Mouse (Mus musculus) E14TG2a.4 (cell line): ENCODE measurements around the gene Kcnn3.

Experiments used
- H3K27me3 ChIP-seq: 2 replicates; pipeline ENCODE4 v1.6.1; 2014; ENCODE audit warnings: low read length, control low read depth; ENCODE audit not compliant: insufficient read depth
- H3K36me3 ChIP-seq: 2 replicates; pipeline ENCODE4 v1.6.1; 2014; ENCODE audit warnings: low read length, control low read depth; ENCODE audit not compliant: insufficient read depth
- H3K4me1 ChIP-seq: replicated peaks from 2 replicates; pipeline ENCODE4 v1.6.1; 2014; ENCODE audit warnings: low read depth, low read length, control low read depth
- H3K4me3 ChIP-seq: replicated peaks from 2 replicates; pipeline ENCODE4 v1.5.1; 2014; ENCODE audit warnings: mild to moderate bottlenecking, low read length
- H3K9me3 ChIP-seq: 2 replicates; pipeline ENCODE4 v1.6.1; 2014; ENCODE audit warnings: low read length, control low read depth
- CTCF ChIP-seq: conservative IDR thresholded peaks from 2 replicates; pipeline ENCODE4 v1.5.1; 2014; ENCODE audit warnings: low read length
- NANOG ChIP-seq: IDR thresholded peaks from 2 replicates; pipeline ENCODE4 v1.6.1; 2014; ENCODE audit warnings: borderline replicate concordance, low read length, mixed read lengths
- POU5F1 ChIP-seq: IDR thresholded peaks from 2 replicates; pipeline ENCODE4 v1.6.1; 2014; ENCODE audit warnings: low read length, borderline replicate concordance

Kcnn3 gene

DNA sequence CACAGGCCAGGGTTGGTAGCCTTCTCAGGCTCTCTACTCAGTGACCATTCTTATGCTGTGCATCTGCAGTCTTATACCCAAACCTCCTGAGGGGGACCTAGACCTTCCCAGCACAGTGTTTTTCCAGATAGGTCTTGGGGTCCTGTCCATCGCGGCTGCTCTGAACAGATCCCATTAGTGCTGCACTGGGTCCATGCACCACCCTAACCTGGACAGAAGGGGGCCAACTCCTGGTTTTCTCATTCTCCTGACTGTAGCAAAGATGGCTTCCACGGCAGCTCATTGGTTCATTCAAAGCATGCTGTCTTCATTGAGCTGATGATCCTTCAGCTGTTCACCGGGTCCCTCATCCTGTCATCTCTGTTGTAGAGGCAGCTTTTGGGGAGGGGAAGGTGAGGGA is 58.1 kb downstream of the Kcnn3 start:
- H3K27me3 ChIP-seq, result peaks cover 51% of the 10 kb centered on the region
- peaks cover 30% of the 10 kb centered on the region for H3K4me1 ChIP-seq
- no peaks in the 10 kb centered on the region for H3K9me3 ChIP-seq
- H3K36me3 ChIP-seq, result no peaks in the 10 kb centered on the region
- H3K4me3 ChIP-seq, result no peak overlapping the region
- TF ChIP-seq CTCF, result peak; percentile 59
- TF ChIP-seq POU5F1, result no peak

DNA sequence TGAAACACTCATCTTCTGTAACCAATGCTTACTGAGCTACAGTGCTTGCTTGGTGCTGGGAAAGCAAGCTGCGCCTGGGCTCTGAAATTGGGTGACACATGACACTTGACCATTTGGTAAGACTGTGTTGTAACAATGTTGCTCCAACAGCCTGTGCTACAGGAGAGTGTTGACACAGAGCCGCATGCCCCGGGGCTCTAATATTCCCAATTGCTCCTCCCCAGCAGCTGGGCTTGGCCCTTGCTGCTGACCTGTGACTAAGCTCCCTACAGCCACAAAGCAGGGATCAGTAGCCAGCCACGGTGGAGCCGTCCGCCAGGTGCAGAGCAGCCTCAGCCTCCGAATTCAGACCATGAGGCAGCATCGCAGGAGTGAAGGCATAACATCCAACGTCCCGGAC is 58.8 kb downstream of the Kcnn3 start:
- no peaks in the 10 kb centered on the region for H3K9me3 ChIP-seq
- H3K4me1 ChIP-seq, result peaks cover 23% of the 10 kb centered on the region
- peak overlapping the region; percentile 48 for H3K4me3 ChIP-seq
- H3K36me3 ChIP-seq, result no peaks in the 10 kb centered on the region
- H3K27me3 ChIP-seq, result peaks cover 53% of the 10 kb centered on the region
- TF ChIP-seq NANOG (no peak), CTCF (no peak), POU5F1 (no peak)

DNA sequence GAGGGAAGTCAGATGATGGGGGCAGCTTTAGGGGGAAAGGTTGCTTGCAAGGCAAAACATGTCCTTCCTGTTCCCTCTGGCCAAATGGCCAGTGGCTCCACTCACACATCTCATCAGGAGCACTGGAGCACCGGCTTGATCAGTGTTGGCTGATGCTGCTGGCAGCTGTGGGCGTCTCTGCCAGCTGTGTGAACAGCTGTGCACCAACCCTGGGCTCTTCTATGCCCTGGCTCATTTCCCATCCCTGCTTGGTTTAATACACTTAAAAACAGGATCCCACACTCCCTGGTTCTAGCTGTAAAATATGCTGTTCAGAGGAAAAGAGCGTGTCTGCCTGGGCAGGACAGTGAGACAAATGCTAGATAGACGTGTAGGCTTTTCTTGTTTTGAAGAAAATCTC is 64.3 kb downstream of the Kcnn3 start:
- H3K27me3 ChIP-seq, result peaks cover 55% of the 10 kb centered on the region
- H3K9me3 ChIP-seq, result no peaks in the 10 kb centered on the region
- no peak for TF ChIP-seq CTCF
- TF ChIP-seq POU5F1, result no peak
- TF ChIP-seq NANOG, result no peak
- peaks cover 16% of the 10 kb centered on the region for H3K4me1 ChIP-seq
- H3K36me3 ChIP-seq, result no peaks in the 10 kb centered on the region
- no peak overlapping the region for H3K4me3 ChIP-seq

DNA sequence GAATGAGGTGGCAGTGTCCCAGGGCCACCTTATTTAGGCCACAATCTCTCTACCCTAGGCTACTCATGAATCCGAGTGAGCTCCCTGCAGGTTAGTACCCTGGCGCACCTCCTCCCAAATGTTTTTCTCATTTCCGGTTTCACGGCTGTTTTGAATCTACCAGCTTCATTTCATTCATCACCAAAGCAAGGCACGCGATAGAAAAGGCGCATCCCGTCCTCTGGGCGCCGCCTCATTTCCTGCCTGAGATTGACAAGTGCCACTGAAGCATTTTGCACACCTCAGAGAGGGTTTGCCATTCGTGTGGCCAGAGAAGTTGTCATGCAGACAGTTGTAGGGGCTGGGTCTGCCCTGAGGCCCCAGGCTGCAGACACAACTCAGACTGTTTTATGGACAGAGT is 68.5 kb downstream of the Kcnn3 start:
- Histone ChIP-seq H3K27me3 (peaks cover 32% of the 10 kb centered on the region), H3K36me3 (no peaks in the 10 kb centered on the region), H3K9me3 (no peaks in the 10 kb centered on the region), H3K4me1 (peaks cover 15% of the 10 kb centered on the region), H3K4me3 (no peak overlapping the region)
- TF ChIP-seq NANOG (no peak), CTCF (no peak), POU5F1 (no peak)

DNA sequence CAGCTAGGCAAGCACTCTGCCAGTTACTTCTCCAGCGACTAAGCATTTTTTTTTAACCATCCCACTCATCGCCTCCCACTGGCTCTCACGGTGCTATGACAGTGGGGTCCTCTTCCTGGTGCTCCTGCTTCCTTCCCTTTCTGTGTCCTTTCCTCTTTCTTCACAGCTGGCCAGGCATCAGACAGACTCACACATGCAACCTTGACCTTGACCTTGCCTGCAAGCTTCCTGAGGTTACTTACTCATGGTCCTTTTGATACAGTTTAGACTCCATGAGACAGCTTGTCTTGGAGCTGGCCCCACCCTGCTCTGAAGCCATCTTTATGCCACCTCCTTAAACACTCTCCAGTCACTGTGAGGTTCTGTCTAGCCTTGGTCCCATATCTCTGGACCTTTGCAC is 69.4 kb downstream of the Kcnn3 start:
- Histone ChIP-seq H3K27me3 (peaks cover 31% of the 10 kb centered on the region), H3K4me1 (peaks cover 18% of the 10 kb centered on the region), H3K36me3 (no peaks in the 10 kb centered on the region), H3K9me3 (no peaks in the 10 kb centered on the region), H3K4me3 (no peak overlapping the region)
- TF ChIP-seq POU5F1, result no peak

DNA sequence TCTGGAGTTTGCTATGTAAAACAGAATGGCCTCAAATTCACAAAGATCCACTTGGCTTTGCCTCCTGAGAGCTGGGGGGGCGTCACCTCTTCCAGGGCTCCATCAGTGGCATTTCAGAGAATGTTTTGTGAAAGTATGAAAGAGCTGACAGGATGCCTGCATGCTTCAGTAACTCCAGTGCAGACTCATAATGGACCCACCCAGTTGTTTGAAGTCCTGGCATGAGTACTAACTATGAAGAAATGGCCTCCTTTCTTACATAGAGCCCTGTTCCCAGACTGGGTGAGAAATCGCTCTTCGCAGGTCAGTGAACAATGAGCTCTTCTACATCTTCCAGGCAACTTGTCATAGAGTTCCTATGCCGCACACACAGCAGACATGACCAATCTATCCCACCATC is 70.4 kb downstream of the Kcnn3 start:
- no peaks in the 10 kb centered on the region for H3K9me3 ChIP-seq
- H3K4me3 ChIP-seq, result no peak overlapping the region
- H3K36me3 ChIP-seq, result no peaks in the 10 kb centered on the region
- H3K27me3 ChIP-seq, result peaks cover 27% of the 10 kb centered on the region
- no peak for TF ChIP-seq NANOG
- no peak for TF ChIP-seq CTCF
- no peak for TF ChIP-seq POU5F1
- H3K4me1 ChIP-seq, result peaks cover 27% of the 10 kb centered on the region

DNA sequence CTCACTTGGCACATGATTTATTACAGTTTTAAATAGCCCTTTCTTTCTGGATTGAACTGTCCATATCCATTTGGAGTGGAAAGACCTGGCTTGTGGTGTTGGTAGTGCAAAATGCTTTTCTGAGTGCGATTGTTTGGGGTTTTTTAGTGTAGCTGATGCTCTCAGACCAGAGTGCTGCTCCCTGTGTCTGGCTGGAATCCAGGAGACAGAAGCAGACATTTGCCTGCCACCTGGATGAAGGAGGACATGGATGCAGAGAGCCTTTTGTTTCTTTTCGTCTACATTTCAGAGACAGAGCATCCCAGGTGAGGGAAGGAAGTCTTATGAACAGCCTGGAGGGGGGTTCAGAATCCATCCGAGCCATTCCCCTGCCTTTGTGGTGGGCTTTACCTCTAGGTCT is 71.5 kb downstream of the Kcnn3 start:
- H3K27me3 ChIP-seq, result peaks cover 27% of the 10 kb centered on the region
- peaks cover 27% of the 10 kb centered on the region for H3K4me1 ChIP-seq
- no peak overlapping the region for H3K4me3 ChIP-seq
- no peak for TF ChIP-seq POU5F1
- no peaks in the 10 kb centered on the region for H3K36me3 ChIP-seq
- no peaks in the 10 kb centered on the region for H3K9me3 ChIP-seq

DNA sequence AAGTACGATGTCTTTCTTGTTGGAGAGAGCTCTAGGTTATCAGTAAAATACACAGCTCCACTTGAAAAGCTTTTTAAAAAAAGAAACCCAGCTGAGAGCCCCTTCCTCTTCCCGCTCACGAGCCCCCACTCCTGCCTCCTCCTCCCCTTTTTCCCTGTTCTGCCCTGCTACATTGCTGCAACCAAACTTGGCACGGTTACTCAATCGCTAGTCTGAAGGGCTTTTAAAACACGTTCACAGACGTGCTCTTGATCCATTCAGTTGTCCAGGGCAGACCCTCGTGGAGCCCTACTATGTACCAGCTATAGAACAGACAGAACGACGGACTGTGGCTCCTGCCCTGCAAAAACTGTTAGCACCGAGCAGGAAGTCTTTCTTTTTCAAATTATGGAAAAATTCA is 72.8 kb downstream of the Kcnn3 start:
- H3K9me3 ChIP-seq, result no peaks in the 10 kb centered on the region
- no peak overlapping the region for H3K4me3 ChIP-seq
- TF ChIP-seq POU5F1, result no peak
- TF ChIP-seq NANOG, result no peak
- TF ChIP-seq CTCF, result no peak
- peaks cover 25% of the 10 kb centered on the region for H3K27me3 ChIP-seq
- no peaks in the 10 kb centered on the region for H3K36me3 ChIP-seq
- H3K4me1 ChIP-seq, result peaks cover 22% of the 10 kb centered on the region

DNA sequence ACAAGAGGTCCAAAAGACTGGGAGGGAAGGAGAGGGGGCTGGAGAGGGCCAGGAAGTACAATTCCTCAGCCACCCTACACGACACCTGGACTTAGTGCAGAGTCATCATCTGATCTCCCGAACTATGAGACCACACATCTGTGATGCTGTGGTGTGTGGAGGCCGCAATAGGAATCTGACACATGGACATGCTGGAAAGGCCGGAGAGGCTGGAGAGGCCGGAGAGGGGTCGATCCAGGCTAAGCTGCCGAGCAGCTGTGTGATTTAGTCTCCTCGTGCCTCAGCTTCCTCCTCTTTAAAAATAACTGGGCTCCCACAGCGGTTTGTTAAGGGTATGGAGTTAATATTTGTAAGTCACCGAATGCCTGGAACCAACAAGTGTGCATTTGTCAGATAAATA is 73.6 kb downstream of the Kcnn3 start:
- peaks cover 18% of the 10 kb centered on the region for H3K4me1 ChIP-seq
- H3K9me3 ChIP-seq, result no peaks in the 10 kb centered on the region
- H3K27me3 ChIP-seq, result peaks cover 31% of the 10 kb centered on the region
- no peaks in the 10 kb centered on the region for H3K36me3 ChIP-seq
- TF ChIP-seq POU5F1 (no peak), NANOG (no peak), CTCF (no peak)
- no peak overlapping the region for H3K4me3 ChIP-seq

DNA sequence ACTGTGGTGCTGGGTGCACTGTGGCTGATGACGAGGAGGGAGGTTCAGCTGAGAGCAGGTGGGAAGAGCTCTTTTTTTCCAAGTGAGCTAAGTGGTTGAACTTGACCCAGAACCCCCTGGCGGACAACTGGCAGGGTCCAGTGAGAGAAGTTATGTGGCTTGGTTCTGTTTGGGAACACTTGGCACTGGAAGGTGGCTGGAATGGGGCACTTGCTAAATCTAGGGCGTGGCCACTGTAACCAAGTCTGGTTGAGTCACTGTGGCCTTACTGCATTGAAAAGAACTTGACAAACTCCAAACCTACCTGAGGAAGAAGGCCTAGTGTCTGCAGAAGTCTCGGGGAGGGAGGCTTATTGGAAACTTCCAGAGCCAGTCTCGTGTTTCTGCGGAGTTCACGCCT is 78.4 kb downstream of the Kcnn3 start:
- TF ChIP-seq NANOG, result no peak
- TF ChIP-seq CTCF, result no peak
- no peak for TF ChIP-seq POU5F1
- peaks cover 25% of the 10 kb centered on the region for H3K27me3 ChIP-seq
- peaks cover 15% of the 10 kb centered on the region for H3K4me1 ChIP-seq
- H3K9me3 ChIP-seq, result peaks cover 6% of the 10 kb centered on the region
- H3K4me3 ChIP-seq, result no peak overlapping the region
- H3K36me3 ChIP-seq, result no peaks in the 10 kb centered on the region
